Mouse (Mus musculus): ENCODE data around the gene Snrpa1. TPM values are rescaled to one million over a fixed set of nuclear protein-coding genes. Genes with fewer than 3 reads are reported as not detected.

Gene Snrpa1
- polyA plus RNA-seq, 1 experiment from 2014 or later: 133 TPM

DNA sequence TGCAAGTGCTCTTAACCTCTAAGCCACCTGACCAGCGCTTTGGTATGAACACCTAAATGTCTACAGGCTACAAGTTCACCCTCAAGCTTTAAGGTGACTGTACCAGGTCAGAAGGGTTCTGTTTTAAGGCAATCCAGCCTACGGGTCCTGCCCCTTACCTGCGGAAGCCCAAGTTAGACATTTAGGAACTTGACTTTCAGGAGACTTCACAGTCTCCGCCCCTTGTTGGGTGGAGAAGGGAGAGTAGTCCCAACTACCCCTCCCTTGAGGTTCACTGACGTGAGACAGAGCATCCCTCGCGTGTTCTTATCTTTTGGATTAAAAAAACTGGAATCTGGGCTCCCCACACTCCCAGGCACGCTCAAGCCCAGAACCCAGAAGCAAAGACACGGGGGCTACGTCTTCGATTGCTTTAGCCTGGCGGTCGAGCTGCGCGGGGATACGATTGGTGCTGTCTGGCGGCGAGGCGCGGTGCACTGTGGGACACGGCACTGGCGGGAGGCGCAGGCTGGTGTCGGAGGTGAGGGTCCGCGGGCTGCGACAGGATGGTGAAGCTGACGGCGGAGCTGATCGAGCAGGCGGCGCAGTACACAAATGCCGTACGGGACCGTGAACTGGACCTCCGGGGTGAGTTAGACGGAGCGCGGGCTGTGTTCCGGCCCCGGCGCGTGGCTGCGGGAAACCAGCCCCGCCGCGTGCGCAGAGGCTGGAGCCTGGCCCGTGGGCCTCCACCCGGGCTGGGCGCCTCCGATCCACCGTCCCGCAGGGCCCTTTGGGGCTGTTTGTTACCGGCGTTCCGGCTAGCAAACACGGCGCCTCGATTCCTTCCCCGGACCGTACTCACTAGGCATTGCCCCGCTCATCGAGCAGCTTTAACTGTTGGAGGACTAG lies 1.5 kb downstream of the Snrpa1 start:
- peak overlapping the region; percentile 92 for H3K9ac ChIP-seq (ENCODE audit: low read depth, low read length)
- ATAC-seq: peak; percentile 96
- no peaks in the 10 kb centered on the region; the same call in 1 of the 2 replicates for H3K27me3 ChIP-seq (ENCODE audit: control insufficient read depth, insufficient read depth, low read depth, low read length)
- peak overlapping the region; percentile 98 for H3K4me3 ChIP-seq (ENCODE audit: low read depth, low read length)
- H3K4me2 ChIP-seq (ENCODE audit: low read length): peak overlapping the region; percentile 98
- H3K4me1 ChIP-seq (ENCODE audit: control insufficient read depth, insufficient read depth, low read length): peaks cover 15% of the 10 kb centered on the region
- H3K9me3 ChIP-seq (replicated peaks; ENCODE audit: control insufficient read depth, low read length, poor library complexity, severe bottlenecking): no peaks in the 10 kb centered on the region
- under 1% methylated on average over 64 of the region's 64 CpGs for WGBS
- H3K36me3 ChIP-seq (ENCODE audit: control insufficient read depth, insufficient read depth, low read length): peaks cover 5% of the 10 kb centered on the region; the same call in 1 of the 2 replicates
- peak overlapping the region; percentile 77 for H3K27ac ChIP-seq (ENCODE audit: low read length)

DNA sequence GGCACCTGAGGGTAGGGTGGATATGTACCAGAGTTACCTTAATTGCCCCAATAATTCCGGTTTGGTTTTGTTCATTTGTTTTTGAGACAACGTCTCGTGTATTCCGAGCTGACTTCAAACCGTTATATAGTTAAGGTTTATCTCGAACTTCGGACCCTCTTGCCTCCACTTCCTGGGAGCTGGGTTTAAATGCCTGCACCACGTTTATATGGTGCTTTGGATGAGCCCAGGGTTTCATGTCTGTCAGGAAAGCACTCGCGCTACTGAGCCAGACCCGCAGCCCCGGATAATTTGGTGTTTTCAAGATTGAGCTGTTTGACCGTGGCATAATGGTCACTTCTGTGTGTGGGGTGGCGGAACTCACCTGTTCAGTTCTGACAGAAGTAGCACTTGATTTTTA lies 2.3 kb downstream of the Snrpa1 start:
- peaks cover 9% of the 10 kb centered on the region; the same call in 1 of the 2 replicates for H3K36me3 ChIP-seq (ENCODE audit: control insufficient read depth, insufficient read depth, low read length)
- ATAC-seq: no peak
- H3K4me1 ChIP-seq (ENCODE audit: control insufficient read depth, insufficient read depth, low read length): peaks cover 15% of the 10 kb centered on the region
- WGBS: under 1% methylated on average over 14 of the region's 14 CpGs
- H3K27me3 ChIP-seq (ENCODE audit: control insufficient read depth, insufficient read depth, low read depth, low read length): no peaks in the 10 kb centered on the region; the same call in 1 of the 2 replicates
- H3K27ac ChIP-seq (ENCODE audit: low read length): no peak overlapping the region
- peak overlapping the region; percentile 98 for H3K4me3 ChIP-seq (ENCODE audit: low read depth, low read length)
- no peaks in the 10 kb centered on the region for H3K9me3 ChIP-seq (replicated peaks; ENCODE audit: control insufficient read depth, low read length, poor library complexity, severe bottlenecking)
- peak overlapping the region; percentile 92 for H3K9ac ChIP-seq (ENCODE audit: low read depth, low read length)
- peak overlapping the region; percentile 98 for H3K4me2 ChIP-seq (ENCODE audit: low read length)

DNA sequence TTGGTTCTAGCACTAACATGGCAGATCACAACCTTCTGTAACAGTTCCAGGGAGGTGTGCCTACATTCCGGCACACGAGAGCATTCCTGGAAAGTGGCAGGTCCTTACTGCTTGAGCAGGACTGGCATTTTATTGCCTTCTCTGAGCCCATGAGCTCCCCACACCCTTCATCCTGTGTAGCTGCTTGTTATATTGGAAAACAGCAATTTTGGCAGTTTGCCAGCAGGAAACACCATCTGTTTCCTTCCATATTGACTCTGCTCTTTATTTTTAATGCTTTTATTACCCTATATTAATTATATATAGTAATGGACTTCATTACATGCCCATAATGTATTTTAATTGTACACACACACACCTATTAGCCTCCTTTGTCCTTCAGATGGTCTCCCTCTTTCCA lies 17.6 kb downstream of the Snrpa1 start:
- Histone ChIP-seq H3K4me1 (ENCODE audit: control insufficient read depth, insufficient read depth, low read length) (peaks cover 18% of the 10 kb centered on the region), H3K4me2 (ENCODE audit: low read length) (no peak overlapping the region), H3K9ac (ENCODE audit: low read depth, low read length) (no peak overlapping the region), H3K9me3 (replicated peaks; ENCODE audit: control insufficient read depth, low read length, poor library complexity, severe bottlenecking) (no peaks in the 10 kb centered on the region), H3K27ac (ENCODE audit: low read length) (no peak overlapping the region), H3K4me3 (ENCODE audit: low read depth, low read length) (no peak overlapping the region), H3K36me3 (ENCODE audit: control insufficient read depth, insufficient read depth, low read length) (peaks cover 32% of the 10 kb centered on the region), H3K27me3 (ENCODE audit: control insufficient read depth, insufficient read depth, low read depth, low read length) (no peaks in the 10 kb centered on the region)
- WGBS: 83% methylated on average over 2 of the region's 2 CpGs
- ATAC-seq: no peak

DNA sequence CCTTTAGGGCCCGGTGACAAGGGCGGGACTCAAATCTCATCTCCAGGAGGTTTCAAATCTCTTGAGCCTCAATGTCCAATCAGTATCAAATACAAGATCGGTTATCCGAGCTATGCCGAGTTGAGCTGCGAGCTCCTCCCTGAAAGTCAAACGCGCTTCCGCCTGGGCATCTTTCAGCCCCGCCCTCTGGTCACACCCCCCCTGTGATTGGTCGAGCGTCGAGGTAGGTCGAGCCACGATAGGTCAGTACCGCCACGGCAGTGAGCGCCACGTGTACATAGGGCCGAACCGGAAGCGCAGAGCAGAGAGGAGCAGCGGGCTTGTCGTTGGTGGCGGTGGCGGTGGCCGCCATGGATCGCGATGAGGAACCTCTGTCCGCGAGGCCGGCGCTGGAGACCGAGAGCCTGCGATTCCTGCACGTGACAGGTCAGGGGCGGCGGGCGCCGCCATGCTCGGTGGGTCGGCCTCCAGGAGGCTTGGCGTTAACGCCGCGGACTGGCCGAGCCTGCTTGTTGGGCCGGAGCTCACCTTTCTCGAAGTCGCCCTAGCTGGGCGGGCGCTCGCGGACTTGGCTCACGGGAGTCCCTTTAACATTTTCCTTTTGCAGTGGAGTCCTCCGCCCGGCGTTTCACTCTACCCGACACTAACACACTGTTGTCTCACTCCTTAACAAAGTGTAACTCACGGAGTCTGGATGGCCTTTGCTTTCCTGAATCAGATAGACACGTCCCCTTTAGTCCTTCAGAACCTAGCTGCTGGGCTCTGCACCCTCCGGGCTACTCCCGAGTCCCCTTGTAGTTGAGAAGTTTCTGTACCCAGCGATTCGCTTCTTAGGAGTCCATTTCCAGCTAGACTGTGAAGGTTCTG lies 20.8 kb downstream of the Snrpa1 start, which contains the start of gene Selenos:
Gene Selenos, plus strand, starts transcription at position 286 of the 867 bp plus-strand sequence.
- no peaks in the 10 kb centered on the region for H3K9me3 ChIP-seq (replicated peaks; ENCODE audit: control insufficient read depth, low read length, poor library complexity, severe bottlenecking)
- peak; percentile 100 for ATAC-seq
- peaks cover 21% of the 10 kb centered on the region for H3K4me1 ChIP-seq (ENCODE audit: control insufficient read depth, insufficient read depth, low read length)
- peak within 1 kb of the TSS; percentile 87 for H3K9ac ChIP-seq (ENCODE audit: low read depth, low read length)
- H3K27me3 ChIP-seq (ENCODE audit: control insufficient read depth, insufficient read depth, low read depth, low read length): no peaks in the 10 kb centered on the region
- peaks cover 24% of the 10 kb centered on the region for H3K36me3 ChIP-seq (ENCODE audit: control insufficient read depth, insufficient read depth, low read length)
- H3K4me2 ChIP-seq (ENCODE audit: low read length): peak within 1 kb of the TSS; percentile 95
- under 1% methylated on average over 61 of the region's 65 CpGs for WGBS
- H3K4me3 ChIP-seq (ENCODE audit: low read depth, low read length): peak within 1 kb of the TSS; percentile 91
- H3K27ac ChIP-seq (ENCODE audit: low read length): peak within 1 kb of the TSS; percentile 84

DNA sequence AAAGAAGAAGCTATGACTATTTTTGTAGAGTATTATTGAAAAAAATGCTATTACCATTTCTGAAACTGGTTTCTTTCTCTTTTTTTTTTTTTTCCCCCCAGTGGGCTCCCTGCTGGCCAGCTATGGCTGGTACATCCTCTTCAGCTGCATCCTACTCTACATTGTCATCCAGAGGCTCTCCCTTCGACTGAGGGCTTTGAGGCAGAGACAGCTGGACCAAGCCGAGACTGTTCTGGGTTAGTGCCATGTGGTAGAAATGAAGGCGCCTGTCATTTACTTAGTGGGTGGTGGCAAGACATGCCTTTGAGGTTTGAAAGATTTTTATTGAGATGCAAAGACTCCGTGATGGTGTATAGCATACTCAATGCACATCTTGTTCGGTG lies 21.4 kb downstream of the Snrpa1 start:
- 34% methylated on average over 5 of the region's 5 CpGs for WGBS
- Histone ChIP-seq H3K36me3 (ENCODE audit: control insufficient read depth, insufficient read depth, low read length) (peaks cover 19% of the 10 kb centered on the region), H3K4me2 (ENCODE audit: low read length) (peak overlapping the region; percentile 95), H3K4me1 (ENCODE audit: control insufficient read depth, insufficient read depth, low read length) (peaks cover 21% of the 10 kb centered on the region), H3K27me3 (ENCODE audit: control insufficient read depth, insufficient read depth, low read depth, low read length) (no peaks in the 10 kb centered on the region), H3K9me3 (replicated peaks; ENCODE audit: control insufficient read depth, low read length, poor library complexity, severe bottlenecking) (no peaks in the 10 kb centered on the region), H3K4me3 (ENCODE audit: low read depth, low read length) (peak overlapping the region; percentile 91), H3K27ac (ENCODE audit: low read length) (no peak overlapping the region), H3K9ac (ENCODE audit: low read depth, low read length) (peak overlapping the region; percentile 87)
- ATAC-seq: no peak

DNA sequence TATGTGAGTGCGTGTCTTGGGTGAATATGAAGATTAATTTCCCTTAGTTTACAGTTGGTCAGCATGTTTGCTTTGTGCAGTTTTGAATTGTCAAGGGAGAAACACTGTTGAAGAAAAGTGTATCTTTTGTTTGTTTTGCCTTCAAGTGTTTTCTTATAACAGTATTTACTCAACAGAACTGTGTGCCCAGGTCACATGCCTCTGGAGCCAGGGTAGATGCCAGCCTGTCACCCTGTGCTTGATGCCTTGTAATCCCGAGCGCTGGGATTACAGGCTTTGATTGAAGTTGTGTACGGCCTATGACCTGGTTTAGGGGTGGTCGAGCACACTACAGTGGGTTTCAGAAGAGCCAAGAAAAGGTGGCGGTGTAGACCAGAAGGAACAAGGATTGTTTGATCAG lies 25.0 kb downstream of the Snrpa1 start:
- ATAC-seq: no peak
- 84% methylated on average over 6 of the region's 6 CpGs for WGBS

DNA sequence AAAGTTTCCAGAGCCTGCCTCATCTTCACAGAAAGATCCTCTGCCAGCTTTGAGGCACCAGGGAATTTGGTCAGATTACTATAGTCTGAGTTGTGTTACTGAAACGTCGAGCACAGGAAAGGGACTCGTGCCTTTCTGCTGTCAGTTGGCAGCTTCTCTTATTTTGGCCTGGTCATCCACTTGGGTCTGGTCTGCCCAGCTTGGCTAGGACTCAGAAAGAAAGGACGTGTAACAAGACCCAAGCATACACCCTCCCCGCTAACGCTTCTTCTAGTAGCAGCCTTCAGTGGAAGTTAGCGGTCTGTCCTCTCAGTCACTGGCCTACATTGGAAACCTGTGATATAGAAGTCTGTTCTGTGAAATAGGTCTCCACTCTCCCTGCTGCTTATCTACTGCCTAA lies 25.7 kb downstream of the Snrpa1 start:
- H3K9me3 ChIP-seq (replicated peaks; ENCODE audit: control insufficient read depth, low read length, poor library complexity, severe bottlenecking): no peaks in the 10 kb centered on the region
- H3K9ac ChIP-seq (ENCODE audit: low read depth, low read length): no peak overlapping the region
- H3K4me1 ChIP-seq (ENCODE audit: control insufficient read depth, insufficient read depth, low read length): peaks cover 17% of the 10 kb centered on the region
- H3K27me3 ChIP-seq (ENCODE audit: control insufficient read depth, insufficient read depth, low read depth, low read length): no peaks in the 10 kb centered on the region
- WGBS: 87% methylated on average over 7 of the region's 7 CpGs
- H3K27ac ChIP-seq (ENCODE audit: low read length): no peak overlapping the region
- no peak overlapping the region for H3K4me2 ChIP-seq (ENCODE audit: low read length)
- no peak overlapping the region for H3K4me3 ChIP-seq (ENCODE audit: low read depth, low read length)
- H3K36me3 ChIP-seq (ENCODE audit: control insufficient read depth, insufficient read depth, low read length): peaks cover 19% of the 10 kb centered on the region
- no peak for ATAC-seq

More for the DNA sequence above, 25.0 kb downstream of the Snrpa1 start:
- Histone ChIP-seq H3K9ac (ENCODE audit: low read depth, low read length) (no peak overlapping the region), H3K4me1 (ENCODE audit: control insufficient read depth, insufficient read depth, low read length) (peaks cover 20% of the 10 kb centered on the region), H3K4me2 (ENCODE audit: low read length) (no peak overlapping the region), H3K27me3 (ENCODE audit: control insufficient read depth, insufficient read depth, low read depth, low read length) (no peaks in the 10 kb centered on the region), H3K4me3 (ENCODE audit: low read depth, low read length) (no peak overlapping the region), H3K9me3 (replicated peaks; ENCODE audit: control insufficient read depth, low read length, poor library complexity, severe bottlenecking) (no peaks in the 10 kb centered on the region), H3K27ac (ENCODE audit: low read length) (no peak overlapping the region), H3K36me3 (ENCODE audit: control insufficient read depth, insufficient read depth, low read length) (peaks cover 19% of the 10 kb centered on the region)

DNA sequence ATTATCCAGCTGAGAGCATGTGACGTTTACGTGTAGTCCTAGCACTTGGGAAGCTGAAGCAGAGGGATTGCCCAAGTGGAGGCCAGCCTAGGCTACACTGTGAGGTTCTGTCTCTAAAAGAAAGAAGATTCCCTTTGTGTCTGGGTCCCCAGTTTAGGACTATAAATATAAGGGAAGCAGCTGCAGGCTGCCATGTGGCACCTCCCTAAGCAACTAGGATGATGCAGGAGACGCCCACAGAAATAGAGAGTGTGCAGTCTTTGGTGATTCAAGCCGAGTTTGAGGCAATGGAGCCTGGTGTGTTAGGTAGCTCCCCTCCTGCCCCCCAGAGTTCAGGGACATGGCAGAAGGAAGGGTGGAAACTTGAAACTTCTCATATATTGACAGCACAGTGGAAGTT lies 28.8 kb downstream of the Snrpa1 start:
- Histone ChIP-seq H3K4me2 (ENCODE audit: low read length) (no peak overlapping the region), H3K36me3 (ENCODE audit: control insufficient read depth, insufficient read depth, low read length) (peaks cover 27% of the 10 kb centered on the region), H3K9ac (ENCODE audit: low read depth, low read length) (no peak overlapping the region), H3K27me3 (ENCODE audit: control insufficient read depth, insufficient read depth, low read depth, low read length) (no peaks in the 10 kb centered on the region), H3K9me3 (replicated peaks; ENCODE audit: control insufficient read depth, low read length, poor library complexity, severe bottlenecking) (no peaks in the 10 kb centered on the region), H3K4me3 (ENCODE audit: low read depth, low read length) (no peak overlapping the region), H3K27ac (ENCODE audit: low read length) (no peak overlapping the region), H3K4me1 (ENCODE audit: control insufficient read depth, insufficient read depth, low read length) (no peaks in the 10 kb centered on the region)
- ATAC-seq: no peak
- 90% methylated on average over 4 of the region's 4 CpGs for WGBS

All from midbrain, embryonic 16.5 days (tissue).